Mouse (Mus musculus): ENCODE results near the gene Matn4. TPM values are rescaled to one million over a fixed set of nuclear protein-coding genes. Genes with fewer than 3 reads are reported as not detected.

The Matn4 gene
- polyA plus RNA-seq, 1 experiment from 2014 or later = 58.2 TPM

DNA sequence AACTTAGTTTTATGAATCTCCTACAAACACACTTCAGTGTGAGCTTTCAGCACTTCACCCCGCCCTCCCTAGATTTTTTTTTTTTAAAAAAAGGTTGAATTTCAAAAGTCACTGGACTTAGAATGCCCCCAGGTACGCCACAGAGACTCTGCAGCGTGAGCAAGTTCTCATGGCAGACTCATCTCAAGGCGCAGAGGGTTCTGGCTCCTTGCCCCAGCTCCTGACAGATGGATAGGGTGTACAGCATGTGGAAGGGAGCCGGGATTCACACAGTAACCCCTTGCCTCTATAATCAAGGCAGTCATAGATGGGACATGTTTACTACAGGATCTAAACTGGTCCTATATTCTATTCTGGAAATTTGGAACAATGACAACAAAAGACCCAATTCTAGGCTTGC lies 20.4 kb upstream of the Matn4 start:
- H3K4me3 ChIP-seq (replicated peaks) = no peak overlapping the region
- WGBS = 78% methylated on average over 5 of the region's 5 CpGs
- ATAC-seq (ENCODE audit: insufficient number of reproducible peaks, low FRiP score, low TSS enrichment, low read depth) = no peak

DNA sequence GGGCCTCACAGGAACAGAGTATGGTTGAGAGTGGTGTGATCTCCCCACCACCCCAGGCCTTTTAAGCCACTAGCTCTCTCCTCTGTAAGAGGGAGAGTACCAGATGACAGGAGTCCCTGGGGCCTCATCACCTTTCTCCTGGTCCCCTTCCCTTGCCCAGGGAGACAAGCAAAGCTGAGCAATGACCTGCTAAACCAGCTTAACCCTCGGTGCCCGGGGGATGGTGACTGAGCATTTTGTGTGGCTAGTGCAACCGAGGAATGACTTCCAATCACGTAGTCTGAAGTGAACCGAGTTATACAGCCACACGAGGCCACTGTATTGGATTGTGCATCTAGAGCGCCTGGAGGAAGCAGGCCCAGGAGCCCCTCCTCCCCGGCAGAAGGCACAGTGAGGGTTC lies 19.4 kb upstream of the Matn4 start:
- H3K9me3 ChIP-seq (replicated peaks) = no peaks in the 10 kb centered on the region
- no peak overlapping the region for H3K4me3 ChIP-seq (replicated peaks)
- 85% methylated on average over 8 of the region's 8 CpGs for WGBS
- no peak overlapping the region for H3K27ac ChIP-seq (replicated peaks)
- ATAC-seq (ENCODE audit: insufficient number of reproducible peaks, low FRiP score, low TSS enrichment, low read depth) = no peak
- H3K27me3 ChIP-seq = no peaks in the 10 kb centered on the region
- no peaks in the 10 kb centered on the region for H3K4me1 ChIP-seq
- H3K9ac ChIP-seq = no peak overlapping the region
- H3K4me2 ChIP-seq (replicated peaks) = no peak overlapping the region
- H3K36me3 ChIP-seq = peaks cover 53% of the 10 kb centered on the region

More for the DNA sequence above, 20.4 kb upstream of the Matn4 start:
- Histone ChIP-seq H3K36me3 (peaks cover 54% of the 10 kb centered on the region), H3K9me3 (replicated peaks) (no peaks in the 10 kb centered on the region), H3K4me2 (replicated peaks) (no peak overlapping the region), H3K9ac (no peak overlapping the region), H3K27me3 (no peaks in the 10 kb centered on the region), H3K27ac (replicated peaks) (no peak overlapping the region), H3K4me1 (peaks cover 2% of the 10 kb centered on the region; the same call in 1 of the 2 replicates)

DNA sequence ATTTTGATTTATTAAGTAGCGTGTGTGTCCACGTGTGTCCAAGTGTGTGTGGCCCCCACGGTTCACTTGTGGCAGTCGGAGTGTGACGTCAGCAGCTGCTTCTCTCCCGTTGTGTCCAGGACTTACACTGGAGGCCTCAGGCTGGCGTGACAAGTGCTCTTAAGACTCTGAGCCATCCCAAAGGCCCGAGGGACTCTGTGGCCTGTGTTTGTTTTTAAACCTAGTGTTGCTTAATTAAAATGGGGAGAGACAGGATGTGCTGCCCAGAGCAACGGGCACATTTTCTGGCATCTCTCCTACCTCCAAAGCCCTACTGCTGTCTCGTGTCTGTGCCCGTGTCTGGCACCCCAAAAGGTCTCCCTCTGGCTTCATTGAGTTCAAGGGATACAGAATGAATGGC lies 18.5 kb upstream of the Matn4 start:
- Histone ChIP-seq H3K36me3 (peaks cover 44% of the 10 kb centered on the region), H3K27me3 (no peaks in the 10 kb centered on the region), H3K9me3 (replicated peaks) (no peaks in the 10 kb centered on the region), H3K4me2 (replicated peaks) (no peak overlapping the region), H3K27ac (replicated peaks) (no peak overlapping the region), H3K4me3 (replicated peaks) (no peak overlapping the region), H3K4me1 (no peaks in the 10 kb centered on the region; the same call in 1 of the 2 replicates), H3K9ac (no peak overlapping the region)
- no peak for ATAC-seq (ENCODE audit: insufficient number of reproducible peaks, low FRiP score, low TSS enrichment, low read depth)
- WGBS = 77% methylated on average over 11 of the region's 11 CpGs

DNA sequence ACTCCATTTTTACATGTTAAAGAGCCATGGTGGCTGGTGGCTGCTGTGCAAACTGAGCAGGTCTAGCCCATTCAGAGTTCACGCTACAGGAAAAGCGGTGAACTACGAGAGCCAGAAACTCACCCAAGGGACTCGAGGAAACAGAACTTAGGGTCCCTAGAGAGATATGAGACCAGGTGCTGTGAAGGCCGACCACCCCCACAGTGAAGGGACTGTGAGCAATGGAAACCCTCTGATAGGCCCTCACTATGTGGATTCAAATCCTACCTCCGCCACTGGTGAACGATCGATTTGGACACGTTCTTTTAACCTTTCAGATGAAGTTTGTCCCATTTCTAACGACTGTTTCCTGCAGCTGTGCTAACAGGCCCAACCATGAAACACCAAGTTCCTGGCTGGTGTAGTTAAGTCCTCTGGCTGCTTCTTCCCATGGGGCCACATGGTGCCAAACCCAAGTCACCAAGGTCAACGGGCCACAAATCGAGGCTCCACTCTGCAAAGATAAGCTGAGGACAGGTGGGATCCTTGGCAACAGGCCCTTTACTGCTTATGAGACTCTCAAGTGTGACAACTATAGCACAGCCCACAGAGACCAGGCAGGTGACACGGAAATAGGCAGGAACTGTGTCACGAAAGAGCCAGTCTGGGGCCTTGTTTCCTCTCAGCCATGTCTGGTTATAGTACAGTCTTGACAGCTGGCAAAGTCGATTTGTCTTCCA lies 17.9 kb upstream of the Matn4 start:
- no peak overlapping the region for H3K9ac ChIP-seq
- H3K4me2 ChIP-seq (replicated peaks) = no peak overlapping the region
- no peak for ATAC-seq (ENCODE audit: insufficient number of reproducible peaks, low FRiP score, low TSS enrichment, low read depth)
- 0 out of 2 replicates have a peak overlapping the region, but pooled peaks have one; percentile 4 for H3K27ac ChIP-seq (replicated peaks)
- no peaks in the 10 kb centered on the region for H3K9me3 ChIP-seq (replicated peaks)
- H3K27me3 ChIP-seq = no peaks in the 10 kb centered on the region
- no peak overlapping the region for H3K4me3 ChIP-seq (replicated peaks)
- no peaks in the 10 kb centered on the region; the same call in 1 of the 2 replicates for H3K4me1 ChIP-seq
- 85% methylated on average over 15 of the region's 15 CpGs for WGBS
- H3K36me3 ChIP-seq = peaks cover 39% of the 10 kb centered on the region

DNA sequence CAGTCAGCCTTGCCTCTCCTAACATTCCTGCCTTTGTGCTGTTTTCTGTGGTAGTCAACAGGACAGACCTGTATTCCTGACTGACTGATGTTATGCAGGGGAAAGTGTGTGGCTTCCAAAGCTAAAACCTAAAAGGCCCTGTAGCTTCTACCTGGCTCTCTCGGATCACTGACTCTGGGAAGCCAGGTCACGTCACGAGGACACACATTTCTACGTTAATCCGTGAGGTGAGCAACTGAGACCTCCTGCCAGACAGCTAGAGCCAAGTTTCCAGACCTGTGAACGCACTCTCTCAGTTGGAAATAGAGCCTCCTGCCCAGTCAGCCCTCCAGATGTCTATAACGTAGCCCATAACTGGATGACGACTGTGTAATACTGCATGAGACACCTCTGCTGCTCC lies 17.0 kb upstream of the Matn4 start:
- H3K36me3 ChIP-seq = peaks cover 30% of the 10 kb centered on the region
- 63% methylated on average over 8 of the region's 8 CpGs for WGBS
- H3K9me3 ChIP-seq (replicated peaks) = no peaks in the 10 kb centered on the region
- no peak overlapping the region for H3K4me2 ChIP-seq (replicated peaks)
- peak overlapping the region; percentile 52; the same call in 1 of the 2 replicates for H3K27ac ChIP-seq (replicated peaks)
- no peak overlapping the region for H3K9ac ChIP-seq
- H3K4me1 ChIP-seq = no peaks in the 10 kb centered on the region; the same call in 1 of the 2 replicates
- ATAC-seq (ENCODE audit: insufficient number of reproducible peaks, low FRiP score, low TSS enrichment, low read depth) = no peak
- no peaks in the 10 kb centered on the region for H3K27me3 ChIP-seq
- no peak overlapping the region for H3K4me3 ChIP-seq (replicated peaks)

DNA sequence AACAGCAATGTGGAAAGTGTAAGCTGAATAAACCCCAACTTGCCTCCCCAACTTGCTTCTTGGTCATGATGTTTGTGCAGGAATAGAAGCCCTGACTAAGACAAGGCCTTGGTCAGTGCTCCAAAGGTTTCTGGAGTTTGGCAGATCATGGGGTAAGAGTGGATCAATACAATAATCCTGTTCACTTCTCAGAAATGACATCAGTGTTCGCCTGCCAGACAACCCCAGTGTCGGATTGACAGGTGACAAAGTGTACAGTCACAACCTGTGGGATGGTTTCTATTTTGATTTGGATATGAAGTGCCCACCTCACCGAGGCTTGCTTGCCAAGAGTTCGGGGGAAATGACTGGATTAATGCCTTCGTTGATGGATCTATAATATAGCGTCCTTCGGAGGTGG lies 16.3 kb upstream of the Matn4 start:
- no peaks in the 10 kb centered on the region for H3K9me3 ChIP-seq (replicated peaks)
- no peak for ATAC-seq (ENCODE audit: insufficient number of reproducible peaks, low FRiP score, low TSS enrichment, low read depth)
- no peak overlapping the region for H3K4me3 ChIP-seq (replicated peaks)
- no peaks in the 10 kb centered on the region for H3K27me3 ChIP-seq
- no peak overlapping the region for H3K9ac ChIP-seq
- H3K27ac ChIP-seq (replicated peaks) = 0 out of 2 replicates have a peak overlapping the region, but pooled peaks have one; percentile 52
- 74% methylated on average over 7 of the region's 7 CpGs for WGBS
- no peak overlapping the region for H3K4me2 ChIP-seq (replicated peaks)
- peaks cover 23% of the 10 kb centered on the region for H3K36me3 ChIP-seq
- no peaks in the 10 kb centered on the region; the same call in 1 of the 2 replicates for H3K4me1 ChIP-seq

DNA sequence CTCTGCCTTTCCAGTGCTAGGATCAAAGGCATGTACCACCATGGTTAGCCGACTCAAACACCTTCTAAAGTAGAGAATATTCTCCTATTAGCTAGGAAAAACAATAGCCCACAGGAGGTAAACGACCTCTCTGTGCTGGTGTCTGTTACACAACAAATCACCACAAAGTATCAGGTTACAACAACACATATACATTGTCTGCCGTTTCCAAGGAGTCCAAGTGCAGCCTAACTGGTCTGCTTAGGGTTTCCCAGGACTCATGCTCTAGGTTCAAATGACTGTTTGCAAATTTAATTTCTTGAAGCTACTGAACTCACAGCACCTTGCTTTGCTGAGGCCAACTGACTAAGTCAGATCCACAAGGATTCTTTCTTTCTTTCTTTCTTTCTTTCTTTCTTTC lies 14.5 kb upstream of the Matn4 start:
- Histone ChIP-seq H3K4me2 (replicated peaks) (no peak overlapping the region), H3K27ac (replicated peaks) (no peak overlapping the region), H3K9me3 (replicated peaks) (no peaks in the 10 kb centered on the region), H3K4me1 (peaks cover under 1% of the 10 kb centered on the region; the same call in 1 of the 2 replicates), H3K36me3 (peaks cover 12% of the 10 kb centered on the region), H3K27me3 (peaks cover 6% of the 10 kb centered on the region; the same call in 1 of the 2 replicates), H3K4me3 (replicated peaks) (no peak overlapping the region), H3K9ac (no peak overlapping the region)
- no peak for ATAC-seq (ENCODE audit: insufficient number of reproducible peaks, low FRiP score, low TSS enrichment, low read depth)
- 7% methylated on average over 3 of the region's 3 CpGs for WGBS

DNA sequence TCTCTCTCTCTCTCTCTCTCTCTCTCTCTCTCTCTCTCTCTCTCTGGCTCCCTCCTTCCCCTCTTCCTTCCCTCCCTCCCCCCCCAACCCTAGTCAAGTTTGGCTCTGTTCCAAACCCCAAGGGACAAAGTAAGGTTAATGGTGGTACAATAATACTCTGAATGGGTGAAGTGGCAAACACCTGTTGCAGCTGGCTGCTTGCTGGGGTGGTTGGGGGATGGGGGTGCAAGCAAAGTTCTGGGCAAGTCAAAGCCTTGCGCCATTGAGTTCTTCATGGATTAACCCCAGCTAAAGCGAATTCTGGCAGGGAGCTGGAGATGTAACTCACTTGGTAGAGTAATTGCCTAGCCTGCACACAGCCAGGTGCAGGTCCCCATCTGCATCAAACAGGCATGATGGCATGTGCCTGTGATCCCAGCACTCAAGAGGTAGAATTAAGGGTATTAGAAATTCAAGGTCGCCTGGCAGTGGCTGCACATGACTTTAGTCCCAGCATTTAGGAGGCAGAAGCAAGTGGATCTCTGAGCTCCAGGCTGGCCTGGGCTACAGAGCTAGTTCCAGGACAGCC lies 13.4 kb upstream of the Matn4 start:
- no peak for ATAC-seq (ENCODE audit: insufficient number of reproducible peaks, low FRiP score, low TSS enrichment, low read depth)
- H3K36me3 ChIP-seq = peaks cover 1% of the 10 kb centered on the region
- H3K9ac ChIP-seq = no peak overlapping the region
- no peak overlapping the region for H3K27ac ChIP-seq (replicated peaks)
- peaks cover 7% of the 10 kb centered on the region; the same call in 1 of the 2 replicates for H3K4me1 ChIP-seq
- no peaks in the 10 kb centered on the region for H3K9me3 ChIP-seq (replicated peaks)
- H3K4me3 ChIP-seq (replicated peaks) = no peak overlapping the region
- H3K4me2 ChIP-seq (replicated peaks) = no peak overlapping the region
- H3K27me3 ChIP-seq = peaks cover 12% of the 10 kb centered on the region
- WGBS = 37% methylated on average over 3 of the region's 3 CpGs

DNA sequence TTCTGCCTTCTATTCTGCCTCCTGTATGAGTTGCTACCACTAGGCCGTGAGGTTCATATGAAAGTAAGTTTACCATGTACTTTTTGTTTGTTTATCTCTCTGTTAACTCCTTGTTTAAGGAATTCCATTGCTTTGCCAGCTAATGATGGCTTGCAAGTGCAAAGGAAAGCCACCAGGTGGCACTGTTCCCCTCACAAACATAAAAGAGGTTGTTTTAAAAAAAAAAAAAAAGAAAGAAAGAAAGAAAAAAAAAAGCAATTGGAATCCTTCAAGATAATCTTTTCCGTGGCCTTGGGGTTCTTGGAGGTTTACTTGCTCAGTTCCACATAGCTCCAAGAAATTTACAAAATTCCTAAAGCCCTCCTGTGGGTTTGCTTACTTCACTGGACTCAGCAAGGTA lies 12.2 kb upstream of the Matn4 start:
- Histone ChIP-seq H3K9me3 (replicated peaks) (no peaks in the 10 kb centered on the region), H3K4me3 (replicated peaks) (no peak overlapping the region), H3K27me3 (peaks cover 12% of the 10 kb centered on the region), H3K4me2 (replicated peaks) (no peak overlapping the region), H3K36me3 (no peaks in the 10 kb centered on the region), H3K4me1 (peaks cover 7% of the 10 kb centered on the region; the same call in 1 of the 2 replicates), H3K9ac (no peak overlapping the region), H3K27ac (replicated peaks) (no peak overlapping the region)
- ATAC-seq (ENCODE audit: insufficient number of reproducible peaks, low FRiP score, low TSS enrichment, low read depth) = no peak
- WGBS = 0% methylated on average over 2 of the region's 2 CpGs

DNA sequence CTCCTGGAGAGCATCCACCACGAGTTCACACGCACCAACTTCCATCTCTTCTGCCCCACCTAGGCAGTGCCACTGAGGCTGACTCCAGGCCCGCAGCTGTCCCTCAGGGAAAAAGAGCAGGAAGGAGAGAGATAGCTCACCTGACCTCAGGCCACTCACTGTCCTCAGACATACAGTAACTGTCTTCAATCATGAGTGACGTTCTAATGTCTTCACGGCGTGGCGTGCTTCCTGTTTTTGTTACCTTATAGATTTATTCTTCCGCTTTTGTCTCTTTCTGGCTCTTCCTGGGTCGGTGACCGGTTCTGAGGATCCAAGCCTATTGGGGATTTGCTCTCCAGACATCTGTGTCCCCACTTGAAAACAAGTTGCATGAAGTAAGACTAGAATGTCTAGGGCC lies 9.6 kb upstream of the Matn4 start:
- 72% methylated on average over 10 of the region's 10 CpGs for WGBS
- Histone ChIP-seq H3K27me3 (peaks cover 27% of the 10 kb centered on the region), H3K9me3 (replicated peaks) (no peaks in the 10 kb centered on the region), H3K9ac (no peak overlapping the region), H3K27ac (replicated peaks) (no peak overlapping the region), H3K4me3 (replicated peaks) (peak overlapping the region; percentile 13; the same call in 1 of the 2 replicates), H3K4me2 (replicated peaks) (peak overlapping the region; percentile 46), H3K4me1 (peaks cover 7% of the 10 kb centered on the region; the same call in 1 of the 2 replicates), H3K36me3 (no peaks in the 10 kb centered on the region)
- no peak for ATAC-seq (ENCODE audit: insufficient number of reproducible peaks, low FRiP score, low TSS enrichment, low read depth)

DNA sequence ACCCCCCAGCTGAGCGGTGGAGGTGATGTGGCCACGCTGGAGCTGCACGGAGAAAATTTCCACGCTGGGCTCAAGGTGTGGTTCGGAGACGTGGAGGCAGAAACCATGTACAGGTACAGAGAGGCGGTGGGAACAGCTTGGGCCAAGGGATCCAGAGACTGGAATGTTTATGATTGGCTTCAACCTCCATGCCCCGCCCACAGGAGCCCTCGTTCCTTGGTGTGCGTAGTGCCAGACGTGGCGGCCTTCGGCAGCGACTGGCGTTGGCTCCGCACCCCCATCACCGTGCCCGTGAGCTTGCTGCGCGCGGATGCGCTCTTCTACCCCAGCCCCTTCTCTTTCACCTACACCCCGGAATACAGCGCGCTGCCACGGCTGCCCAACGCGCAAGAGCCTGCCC lies 9.2 kb upstream of the Matn4 start:
- 19% methylated on average over 28 of the region's 28 CpGs for WGBS
- Histone ChIP-seq H3K27ac (replicated peaks) (no peak overlapping the region), H3K9me3 (replicated peaks) (no peaks in the 10 kb centered on the region), H3K36me3 (no peaks in the 10 kb centered on the region), H3K4me1 (peaks cover 7% of the 10 kb centered on the region; the same call in 1 of the 2 replicates), H3K27me3 (peaks cover 32% of the 10 kb centered on the region), H3K4me3 (replicated peaks) (peak overlapping the region; percentile 13; the same call in 1 of the 2 replicates), H3K9ac (no peak overlapping the region), H3K4me2 (replicated peaks) (peak overlapping the region; percentile 46)
- no peak for ATAC-seq (ENCODE audit: insufficient number of reproducible peaks, low FRiP score, low TSS enrichment, low read depth)

Data from embryonic facial prominence, embryonic 15.5 days (tissue).